Mouse (Mus musculus) T-cell, adult 2 months (primary cell): ENCODE measurements at regions not wholly inside any gene's neighbourhood (a gene's known extent, or its start where the extent isn't known, plus 50 kb on each side); places are given as distances from the start of the nearest gene placed in this dataset.
A peak's percentile ranks its signal among the peaks of the same experiment; 100 is the strongest.
"Not testable (repeated sequence)": the region's sequence is repeated elsewhere in the genome, so short reads cannot be mapped to it uniquely, and the experiment has no call there.

ENCODE experiments used
- DNase-seq: peaks from one replicate; pipeline ENCODE4 v3.0.0; 2022; ENCODE audit warnings: low spot score

DNA sequence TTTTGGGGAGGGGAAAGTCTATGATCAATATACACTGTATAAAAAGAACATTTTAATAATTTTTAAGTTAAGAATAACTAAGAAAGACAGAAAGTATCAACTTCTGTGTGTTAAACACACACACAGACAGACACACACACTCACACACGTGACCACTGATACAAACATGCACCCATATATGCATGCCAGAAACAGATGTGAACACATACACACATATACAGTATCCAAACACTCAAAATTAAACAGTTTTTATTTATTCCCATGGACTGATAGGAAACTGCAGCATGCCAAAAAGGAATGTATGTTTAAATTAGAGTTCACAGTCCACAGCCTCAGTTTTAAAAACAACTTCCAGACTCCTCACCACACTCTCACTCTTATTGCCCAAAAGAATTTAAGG, 203.4 kb upstream of the Tbl1x start:
- no peak for DNase-seq

DNA sequence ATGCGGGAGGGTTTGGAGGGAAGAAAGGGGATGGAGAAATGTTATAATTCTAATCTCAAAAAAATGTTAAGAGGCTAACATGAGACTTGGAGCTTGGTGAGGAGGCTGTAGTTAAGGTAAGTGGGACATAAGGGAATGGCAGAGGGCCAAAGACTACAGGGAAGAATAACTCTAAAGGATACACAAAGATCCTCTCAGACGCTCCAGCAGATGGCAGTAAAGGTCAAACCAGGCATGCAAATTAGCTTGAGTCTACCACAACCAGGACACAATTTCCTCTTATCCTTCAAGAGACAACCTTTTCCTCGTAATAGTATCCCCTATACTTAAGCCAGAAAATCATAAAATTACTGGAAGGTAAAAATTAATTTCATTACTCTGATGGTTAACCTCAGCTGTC, 196.4 kb upstream of the Tbl1x start:
- no peak for DNase-seq

DNA sequence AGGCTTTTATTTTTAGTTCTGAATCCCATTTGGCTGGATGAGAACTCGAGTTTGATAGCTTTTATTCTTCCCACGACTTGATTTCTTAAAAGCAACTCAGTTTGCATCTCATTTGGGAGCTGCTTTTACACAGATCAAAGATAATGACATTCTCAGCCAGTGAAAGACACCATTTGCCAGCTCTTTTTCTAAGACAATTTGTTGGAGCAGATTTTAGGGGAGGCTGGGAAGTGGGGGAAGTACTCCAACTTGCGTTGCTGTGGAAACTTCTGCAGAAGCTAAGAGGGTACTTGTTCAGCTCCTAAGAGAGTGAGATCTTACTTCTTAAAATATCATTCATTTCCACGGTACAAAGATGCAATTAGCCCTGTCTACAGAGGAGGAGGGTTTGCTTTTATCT, 187.2 kb upstream of the Tbl1x start:
- DNase-seq, result no peak

DNA sequence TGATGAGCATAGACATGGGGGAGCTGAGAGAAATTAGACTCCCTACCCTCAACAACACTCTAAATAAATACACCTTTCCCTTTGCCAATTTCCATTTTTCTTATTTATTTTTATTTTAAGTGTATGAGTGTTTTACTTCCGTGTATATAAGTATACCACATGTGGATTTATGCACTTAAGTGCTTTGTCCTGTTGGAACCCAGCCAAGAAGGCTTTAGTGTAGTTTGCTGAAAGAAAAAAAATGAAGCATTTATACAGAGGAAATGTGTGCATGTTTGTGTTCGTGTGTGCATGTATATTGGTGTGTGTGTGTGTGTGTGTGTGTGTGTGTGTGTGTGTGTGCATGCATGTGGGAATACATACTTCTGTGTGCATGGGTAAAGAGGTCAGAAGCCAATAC, 157.6 kb upstream of the Tbl1x start:
- no peak for DNase-seq

DNA sequence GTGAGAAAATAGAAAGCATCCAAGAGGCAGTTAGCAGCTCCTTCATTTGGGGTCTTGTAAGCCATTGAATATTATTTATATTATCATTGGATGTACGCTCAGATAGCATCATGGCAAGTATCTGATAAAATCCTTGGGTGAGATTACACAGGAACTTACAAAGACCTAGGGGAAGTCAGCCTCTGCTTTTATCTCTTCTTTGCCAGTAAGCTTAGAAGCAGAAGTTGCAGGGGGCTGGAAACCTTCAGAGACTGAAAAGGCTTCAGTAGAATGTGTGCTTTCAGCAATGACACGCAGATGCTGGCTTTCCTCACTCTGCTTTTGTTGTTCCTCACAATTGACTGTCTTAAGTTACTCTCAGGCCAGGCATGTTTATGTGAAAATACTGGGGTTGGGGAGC, 150.3 kb upstream of the Tbl1x start:
- DNase-seq, result no peak

DNA sequence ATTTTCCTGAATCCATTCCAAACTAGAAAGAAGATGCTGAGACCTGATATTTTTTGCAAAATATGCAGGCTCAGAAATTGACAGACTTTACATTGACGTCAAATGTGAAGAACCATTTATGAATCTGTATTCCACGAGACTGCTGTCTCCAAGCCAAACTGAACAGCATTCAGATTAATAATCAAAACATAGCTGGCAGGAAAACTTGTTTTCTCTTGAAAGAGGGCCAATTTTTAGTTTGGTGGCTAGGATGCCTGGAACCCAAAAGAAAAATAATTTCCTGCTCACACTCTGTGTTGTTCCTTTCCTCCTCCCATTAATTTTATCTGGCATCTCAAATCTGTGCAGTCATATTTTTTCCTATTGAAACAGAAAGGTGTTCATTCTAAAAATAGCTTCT, 149.7 kb upstream of the Tbl1x start:
- no peak for DNase-seq

DNA sequence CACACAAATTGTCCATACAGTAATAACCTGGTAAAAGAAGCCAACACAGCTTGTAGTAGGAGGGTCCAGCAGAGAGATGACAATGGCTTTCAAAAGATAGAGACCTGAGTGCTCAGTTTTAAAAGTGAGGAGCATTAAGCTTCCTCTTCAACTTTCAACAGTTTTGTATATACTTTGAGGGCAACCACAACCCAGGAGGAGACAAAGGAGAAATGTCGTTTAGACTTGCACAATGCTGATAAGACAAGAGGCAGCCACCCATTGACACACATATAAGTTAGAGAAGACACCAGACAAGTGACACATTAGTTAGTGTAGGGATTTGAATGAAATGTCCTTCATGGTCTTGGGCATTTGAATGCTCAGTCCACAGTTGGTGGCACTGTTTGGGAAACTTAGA, 147.2 kb upstream of the Tbl1x start:
- DNase-seq, result no peak

DNA sequence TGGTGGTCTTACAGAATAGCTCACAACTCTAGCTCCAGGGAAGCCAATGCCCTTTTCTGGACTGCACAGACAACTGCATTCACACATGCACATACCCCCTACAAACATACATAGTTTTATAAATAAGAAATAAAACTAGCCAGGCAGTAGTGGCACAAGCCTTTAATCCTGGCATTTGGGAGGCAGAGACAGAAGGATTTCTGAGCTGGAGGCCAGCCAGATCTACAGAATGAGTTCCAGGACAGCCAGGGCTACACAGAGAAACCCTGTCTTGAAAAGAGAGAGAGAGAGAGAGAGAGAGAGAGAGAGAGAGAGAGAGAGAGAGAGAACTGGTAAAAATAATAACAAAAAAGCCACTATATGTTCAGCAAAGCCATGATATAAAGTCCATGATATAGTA, 143.5 kb upstream of the Tbl1x start:
- DNase-seq, result no peak

DNA sequence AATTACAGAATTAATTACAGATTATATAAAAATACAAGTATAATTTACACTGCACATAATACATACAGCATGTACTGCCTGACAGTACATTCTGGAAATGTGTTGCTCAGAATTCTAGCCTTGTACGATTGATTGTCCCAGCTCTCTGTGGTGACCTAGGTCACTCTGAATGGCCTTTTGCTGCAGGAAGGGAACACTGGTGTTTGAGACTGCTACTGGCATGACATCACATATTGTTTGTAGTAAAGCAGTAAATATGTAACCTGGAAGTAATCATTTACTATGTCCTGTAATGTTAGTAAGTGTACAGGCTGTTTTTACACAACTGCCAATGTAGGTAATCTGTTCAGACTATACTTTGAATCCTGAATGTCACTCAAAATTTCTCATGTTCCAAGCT, 123.5 kb upstream of the Tbl1x start:
- no peak for DNase-seq

DNA sequence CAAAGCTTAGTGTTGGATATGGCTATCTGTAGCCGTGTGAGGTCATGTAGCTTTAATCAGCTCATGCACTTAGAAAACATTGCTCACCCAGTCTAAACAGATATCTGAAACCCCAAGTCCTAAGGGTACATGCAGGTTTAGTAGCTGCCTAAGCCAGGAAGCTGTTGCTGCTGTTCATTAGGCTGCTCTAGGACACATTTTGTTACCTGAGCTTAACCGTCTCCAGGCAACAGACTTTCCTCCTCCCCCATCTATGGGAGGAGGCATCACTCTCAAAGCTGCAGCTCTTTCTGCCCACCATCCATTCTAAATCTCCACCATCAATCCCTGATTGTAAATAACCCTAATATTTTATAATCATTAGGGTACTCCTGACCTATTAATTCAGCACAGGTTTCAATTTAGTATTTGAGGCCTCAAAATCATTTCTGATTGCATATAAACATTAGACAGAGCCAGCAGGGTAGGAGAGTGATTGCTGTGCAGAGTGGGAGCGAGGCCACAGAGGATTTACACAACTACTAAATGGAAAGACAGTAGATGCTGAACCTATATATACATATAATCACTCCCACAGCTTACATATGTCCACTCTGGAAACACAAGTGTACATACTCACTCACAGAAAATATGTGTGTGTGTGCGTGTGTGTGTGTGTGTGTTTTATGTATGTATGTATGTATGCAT, 118.9 kb upstream of the Tbl1x start:
- no peak for DNase-seq

DNA sequence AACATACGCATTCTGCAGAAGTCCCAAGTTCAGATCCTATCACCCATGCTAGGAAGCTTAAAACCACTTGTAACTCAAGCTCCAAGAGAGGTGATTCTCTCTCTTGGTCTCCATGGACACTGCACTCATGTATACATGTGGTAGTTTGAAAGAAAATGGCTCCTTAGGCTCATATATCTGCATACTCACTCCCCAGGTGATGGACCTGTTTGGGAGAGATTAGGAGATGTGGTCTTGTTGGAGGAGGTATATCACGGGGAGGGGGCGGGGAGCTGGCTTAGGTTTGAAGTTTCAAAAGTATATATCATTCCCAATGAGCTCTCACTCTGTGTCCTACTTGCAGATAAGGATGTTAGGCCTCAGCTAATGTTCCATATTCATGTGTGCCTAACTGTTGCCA, 103.9 kb upstream of the Tbl1x start:
- no peak for DNase-seq

DNA sequence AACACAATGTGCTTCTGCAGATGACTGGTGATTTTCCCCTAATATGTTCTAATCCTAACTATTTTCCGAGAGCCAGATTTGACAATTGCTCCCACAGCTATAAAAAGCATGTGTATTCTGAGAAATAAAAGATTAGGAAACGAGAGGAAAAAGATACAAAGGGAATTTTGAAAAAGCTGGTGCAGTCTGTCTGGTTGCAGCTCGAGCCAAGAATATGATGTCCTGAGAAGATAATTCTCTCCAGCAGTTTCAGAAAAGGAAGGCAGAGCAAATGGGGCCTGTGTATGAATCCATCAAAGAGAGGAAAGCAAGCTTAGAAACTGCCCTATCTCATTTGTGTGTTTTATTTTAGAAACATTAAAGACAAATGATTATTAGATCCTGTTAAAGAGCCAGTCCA, 102.9 kb upstream of the Tbl1x start:
- no peak for DNase-seq

DNA sequence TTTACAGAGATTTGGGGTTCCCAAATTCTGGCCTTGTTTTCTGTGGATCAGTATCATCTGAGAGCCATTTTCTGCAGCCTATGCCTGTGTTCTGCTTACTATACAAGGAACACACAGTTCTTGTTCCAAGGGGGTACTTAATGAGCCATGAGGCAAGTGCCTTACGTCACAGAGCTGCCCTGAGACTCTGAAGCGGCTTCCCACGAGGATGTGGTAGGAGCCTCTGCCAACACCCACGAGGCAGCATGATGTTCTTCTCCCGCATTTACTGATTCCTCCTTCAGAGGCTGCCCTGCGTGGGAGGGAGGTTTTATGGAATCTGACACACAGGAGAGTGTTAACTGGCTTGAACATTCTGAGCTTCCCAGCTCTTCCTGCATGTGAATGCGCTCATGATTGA, 101.4 kb upstream of the Tbl1x start:
- DNase-seq, result no peak

DNA sequence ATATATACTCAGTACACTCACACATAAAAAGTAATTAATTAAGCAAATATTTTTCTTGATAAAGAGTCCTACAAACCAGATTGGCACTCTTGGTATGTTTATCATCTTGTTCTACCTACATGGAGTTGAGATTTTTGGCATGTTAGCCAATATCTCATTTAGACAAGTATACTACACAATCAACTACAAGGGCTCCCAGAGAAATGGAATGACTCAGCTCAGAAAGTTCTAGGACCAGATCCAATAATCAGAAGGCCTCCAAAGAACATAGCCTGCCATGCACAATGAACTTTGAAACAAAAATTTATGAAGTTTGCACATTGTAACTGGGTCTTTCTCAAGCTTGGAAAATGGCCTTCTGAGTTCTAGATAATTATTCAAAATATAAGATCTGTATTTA, 100.0 kb upstream of the Tbl1x start:
- no peak for DNase-seq

DNA sequence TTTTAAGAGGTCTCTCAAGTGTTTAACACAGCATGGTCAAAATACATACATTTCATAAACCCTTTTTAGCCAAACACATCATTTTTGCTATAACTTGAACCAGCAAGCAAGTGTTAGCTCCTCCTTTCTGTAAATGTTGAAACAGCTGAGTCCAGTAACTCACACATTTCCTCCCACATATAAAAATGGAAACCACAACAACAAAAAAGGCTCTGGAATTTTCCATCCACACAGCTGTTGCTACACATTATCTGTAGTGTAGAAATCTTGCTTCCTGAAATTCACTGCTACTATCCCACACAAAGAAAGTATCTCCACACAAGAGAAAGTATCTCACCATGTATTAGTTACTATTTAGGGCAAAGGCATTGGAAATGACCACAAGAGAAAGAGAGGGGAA, 96.7 kb upstream of the Tbl1x start:
- DNase-seq, result no peak

DNA sequence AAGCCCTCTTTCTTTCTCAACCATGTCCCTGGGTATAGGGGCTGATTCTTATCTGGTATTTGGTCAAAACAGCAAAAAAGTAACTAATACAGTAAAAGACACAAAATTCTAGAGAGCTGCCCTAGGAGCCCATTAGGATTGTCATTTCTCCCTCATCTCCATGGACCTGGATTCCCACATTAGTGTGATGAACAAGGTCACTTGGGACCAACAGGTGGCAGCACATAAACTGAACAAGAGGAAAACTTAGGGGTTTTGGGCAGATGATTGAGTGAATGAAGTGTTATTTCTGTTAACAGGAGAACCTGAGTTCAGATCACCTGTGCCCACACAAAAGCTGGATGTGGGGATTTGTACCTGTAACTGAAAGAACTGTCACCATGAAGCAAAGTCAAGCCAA, 93.0 kb upstream of the Tbl1x start:
- no peak for DNase-seq

DNA sequence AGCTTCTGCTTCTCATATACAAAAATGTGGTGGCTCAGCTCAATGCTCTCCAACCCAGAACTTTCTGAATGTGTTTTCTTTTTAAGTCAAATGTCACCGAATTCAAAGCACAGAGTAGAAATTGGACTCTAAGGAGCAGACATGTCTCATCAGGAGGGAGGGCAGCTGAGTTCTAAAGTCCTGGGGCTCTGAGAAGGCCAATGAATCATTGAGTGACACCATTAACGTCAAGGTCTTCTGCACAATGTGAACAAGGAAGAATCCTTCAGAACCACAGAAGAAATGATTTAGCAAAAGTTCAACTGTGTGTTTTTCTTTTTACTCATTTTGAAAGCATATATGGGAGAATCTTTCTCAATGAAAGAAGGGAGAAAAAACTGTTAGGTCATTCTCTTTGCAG, 88.6 kb upstream of the Tbl1x start:
- DNase-seq, result no peak

DNA sequence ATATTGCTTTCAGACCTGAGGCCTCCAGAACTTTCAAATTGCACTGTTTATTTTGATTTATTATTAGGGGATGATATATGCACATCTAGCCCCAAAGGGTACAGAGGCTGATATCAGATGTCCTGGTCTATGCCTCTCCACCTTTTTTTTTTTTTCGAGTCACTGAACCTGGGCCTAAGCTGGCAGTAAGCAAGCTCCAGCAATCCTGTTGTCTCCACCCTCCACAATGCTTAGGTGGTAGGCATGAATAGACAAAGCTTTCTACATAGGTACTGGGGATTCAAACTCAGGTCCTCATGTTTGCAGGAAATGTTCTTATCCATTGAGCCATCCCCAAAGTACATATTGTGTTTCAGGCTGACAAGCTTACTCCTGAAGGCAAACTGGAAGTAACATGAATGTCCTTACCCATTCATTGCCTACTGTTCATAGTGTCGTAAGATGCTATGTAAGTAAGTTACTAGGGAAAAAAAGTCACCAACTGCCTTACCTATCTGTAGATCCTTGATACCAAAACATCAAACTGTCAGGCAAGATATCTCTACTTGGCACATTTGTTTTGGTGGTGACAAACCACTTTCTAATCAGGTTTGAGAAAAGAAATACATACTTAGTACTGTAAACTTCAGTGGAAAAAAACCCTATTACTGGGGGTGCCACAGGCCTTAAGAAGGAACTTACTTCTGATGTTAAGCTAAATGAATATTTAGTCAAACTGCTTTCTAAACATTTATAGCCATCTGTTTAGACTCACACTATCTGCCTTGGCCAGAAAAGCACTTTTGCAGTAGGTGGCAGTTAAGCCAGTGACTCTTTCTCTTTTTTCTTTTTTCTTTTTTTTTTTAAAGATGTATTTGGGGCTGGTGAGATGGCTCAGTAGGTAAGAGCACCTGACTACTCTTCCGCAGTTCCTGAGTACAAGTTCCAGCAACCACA, 85.8 kb upstream of the Tbl1x start:
- DNase-seq, result no peak

DNA sequence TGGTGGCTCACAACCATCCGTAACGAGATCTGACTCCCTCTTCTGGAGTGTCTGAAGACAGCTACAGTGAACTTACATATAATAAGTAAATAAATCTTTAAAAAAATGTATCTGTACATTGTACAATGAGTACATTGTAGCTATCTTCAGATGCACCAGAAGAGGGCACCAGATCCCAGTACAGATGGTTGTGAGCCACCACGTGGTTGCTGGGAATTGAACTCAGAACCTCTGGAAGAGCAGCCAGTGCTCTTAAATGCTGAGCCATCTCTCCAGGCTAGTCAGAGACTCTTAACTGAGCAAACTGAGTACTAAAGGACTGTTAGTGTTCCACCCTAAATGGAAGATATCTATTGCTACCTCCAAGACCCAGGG, 85.1 kb upstream of the Tbl1x start:
- DNase-seq, result not testable (repeated sequence)

DNA sequence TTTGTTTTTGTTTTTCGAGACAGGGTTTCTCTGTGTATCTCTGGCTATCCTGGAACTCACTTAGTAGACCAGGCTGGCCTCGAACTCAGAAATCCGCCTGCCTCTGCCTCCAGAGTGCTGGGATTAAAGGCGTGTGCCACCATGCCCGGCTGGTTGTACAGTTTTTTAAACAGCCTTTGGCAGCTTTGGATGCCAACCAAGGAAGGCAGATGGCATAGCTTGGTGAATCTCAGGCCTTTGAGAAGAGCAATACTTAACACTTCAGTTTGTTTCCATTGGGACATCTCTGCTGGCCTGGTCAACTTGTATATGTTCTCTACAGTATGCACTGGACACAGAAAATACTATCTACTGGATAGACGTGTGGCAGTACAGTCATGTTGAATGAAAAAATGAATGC, 84.0 kb upstream of the Tbl1x start:
- DNase-seq, result not testable (repeated sequence)

DNA sequence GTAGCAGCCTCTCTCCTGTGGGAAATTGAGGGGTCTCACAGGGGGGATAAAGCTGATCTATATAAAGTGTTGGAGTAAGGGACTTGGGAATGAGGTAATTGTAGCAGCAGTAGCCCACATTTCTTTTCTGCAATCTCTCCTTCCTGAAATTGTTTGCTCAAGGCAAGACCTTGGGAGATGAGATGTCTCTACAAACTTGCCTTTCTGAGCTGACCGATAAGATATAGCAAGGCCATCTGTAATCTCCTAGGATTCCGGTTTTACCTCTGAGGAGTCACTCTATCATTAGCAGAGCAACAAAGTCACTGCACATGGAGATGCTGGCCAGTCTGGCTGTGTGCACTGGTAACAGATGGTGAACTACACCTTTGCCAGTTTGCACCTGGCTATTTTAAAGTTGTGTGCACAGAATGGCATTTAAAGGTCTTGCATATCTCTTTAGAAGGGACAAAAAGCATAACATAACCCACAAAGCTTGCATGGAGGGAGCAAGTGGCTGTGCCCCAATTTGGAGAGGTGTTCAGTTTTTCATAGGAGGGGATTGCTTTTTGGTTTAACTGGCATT, 78.7 kb upstream of the Tbl1x start:
- no peak for DNase-seq

DNA sequence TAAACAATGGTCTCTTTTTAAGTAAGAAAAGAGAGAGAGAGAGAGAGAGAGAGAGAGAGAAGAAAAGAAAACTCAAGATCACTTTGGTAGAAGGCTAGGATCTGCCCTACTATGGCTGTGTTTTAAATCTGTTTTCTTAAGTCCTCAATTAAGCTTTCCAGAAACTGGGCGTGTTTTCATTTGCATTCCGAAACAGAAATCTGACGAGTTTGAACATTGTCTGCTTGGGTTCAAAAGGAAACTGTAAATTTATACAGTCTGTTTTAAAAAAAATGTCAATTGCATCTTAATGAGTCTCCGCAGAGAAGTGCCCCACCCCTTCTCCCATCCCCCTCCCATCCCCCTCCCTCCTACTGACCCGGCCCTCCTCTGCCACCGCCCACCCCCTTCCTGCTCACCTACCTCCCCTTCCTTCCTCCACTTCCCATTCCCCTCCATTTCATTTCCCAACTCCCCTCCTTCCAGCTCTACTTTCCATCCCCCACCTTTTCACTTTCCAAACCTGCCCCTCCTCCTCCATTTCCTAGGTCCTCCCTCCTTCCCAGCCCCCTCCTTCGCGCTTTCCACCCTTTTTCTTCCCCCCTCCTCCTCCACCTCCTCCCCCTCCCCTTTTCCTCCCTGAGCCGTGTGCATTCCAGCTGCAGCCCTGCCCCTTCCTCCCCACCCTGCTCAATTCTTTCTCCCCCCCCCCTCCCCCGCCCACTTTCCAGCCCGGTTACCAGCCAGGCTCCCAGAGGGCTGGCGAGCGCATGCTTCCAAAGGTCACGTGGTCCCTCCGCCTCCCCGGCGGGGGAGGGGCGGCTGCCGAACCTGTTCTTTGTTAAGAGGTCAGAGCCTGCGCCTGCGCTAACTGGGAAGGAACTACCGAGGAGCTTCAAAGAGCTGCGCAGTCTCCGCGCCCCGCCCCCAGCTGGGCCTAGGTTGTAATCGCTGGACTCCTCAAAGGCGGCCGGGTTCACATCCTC, 77.7 kb upstream of the Tbl1x start:
- peak; percentile 90 for DNase-seq
